Mouse (Mus musculus) heart, adult 10 weeks (tissue): ENCODE data around the gene Shisal2b. TPM values are rescaled to one million over a fixed set of nuclear protein-coding genes. Genes with fewer than 3 reads are reported as not detected.

Source experiments
- polyA plus RNA-seq: library from polyadenylated mRNA; stranded (reverse); fragments of 350-450 nt; fragmentation: Illumina TruSeq; extraction: RNeasy Lipid Tissue Mini Kit (QIAGEN cat#74804); gene quantifications from one replicate; pipeline ENCODE4 v1.2.3, GENCODE M21; 2014; ENCODE audit warnings: low read depth, low replicate concordance

Shisal2b gene
- not detected for polyA plus RNA-seq

GRCm38 (mm10) chr13:104863127-104863979 is at the start of gene Shisal2b:
Gene Shisal2b (minus strand): TSS chr13:104863893.

GRCm38 (mm10) chr13:104816635-104817571 is 46.8 kb downstream of the Shisal2b start, which contains the start of gene Cwc27:
Gene Cwc27 (minus strand): TSS chr13:104817142.

Other genes starting within 250 kb of the Shisal2b start
- 21.4 TPM for gene Srek1ip1, start 71.4 kb downstream of the Shisal2b start, polyA plus RNA-seq
- 15.1 TPM for gene Cwc27, start 46.8 kb downstream of the Shisal2b start, polyA plus RNA-seq
- 3.4 TPM for gene Rgs7bp, start 191.0 kb upstream of the Shisal2b start, polyA plus RNA-seq
- gene 4933425L06Rik, start 218.2 kb upstream of the Shisal2b start, polyA plus RNA-seq = not detected